8 mouse cellular contexts compared by ENCODE assay signal in the genomic region with DNA sequence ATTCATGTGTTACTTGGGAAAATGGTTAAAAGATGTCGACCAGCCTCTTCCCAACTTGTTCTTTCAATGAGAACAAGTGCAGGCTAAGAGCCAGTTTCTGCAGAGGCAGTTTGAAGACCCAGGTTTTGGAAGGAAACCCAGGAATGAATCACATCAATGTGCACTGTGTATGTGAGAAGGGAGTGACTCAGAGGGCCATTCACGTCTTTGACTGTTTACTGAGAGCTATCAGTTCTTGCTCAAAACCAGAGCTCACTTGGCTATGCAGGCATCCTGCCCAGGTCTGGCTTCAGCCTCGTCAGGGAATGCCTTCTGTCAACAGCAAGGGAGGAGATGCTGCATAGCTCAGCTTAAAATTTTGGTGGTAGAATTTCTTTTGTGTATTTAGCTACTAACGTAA. TPM values are rescaled to one million over a fixed set of nuclear protein-coding genes. Genes with fewer than 3 reads are reported as not detected.
DNase-seq lines count a peak whose midpoint lies in the region; TF ChIP-seq lines count a peak whose summit lies in the region.

No protein-coding gene starts in this region.

- H3K36me3 ChIP-seq in kidney, adult 2 months (ENCODE audit: control insufficient read depth, insufficient read depth, low read length): no peaks in the 10 kb centered on the region

- WGBS in kidney, adult 2 months: 69% methylated on average over 4 of the region's 4 CpGs

- H3K4me1 ChIP-seq in kidney, adult 2 months (ENCODE audit: control insufficient read depth, insufficient read depth, low read length): no peaks in the 10 kb centered on the region

- no peaks in the 10 kb centered on the region for H3K27me3 ChIP-seq in kidney, adult 2 months (replicated peaks; ENCODE audit: control insufficient read depth, insufficient read depth, low read length)

- no peak for TF ChIP-seq POLR2A in kidney, adult 2 months (IDR thresholded peaks at IDR 0.05; ENCODE audit: low read depth, low read length)

- peak; percentile 60 to 62 for DNase-seq in cerebellum, postnatal 14 days
- DNase-seq in cerebellum, postnatal 36 days: no peak
- DNase-seq in adrenal gland, adult 8-10 months: peak; percentile 13
- peak; percentile 10 to 41 for DNase-seq in heart, adult 9 months (ENCODE audit: low spot score in 2 of 2)
- peak; percentile 75 to 79 for DNase-seq in left cerebral cortex, adult 18-20 months (ENCODE audit: low spot score in 2 of 2)
- peak; percentile 65 for DNase-seq in right cerebral cortex, postnatal 14 days
- no peak for DNase-seq in T-cell, adult 2 months (ENCODE audit: low spot score)
- DNase-seq in kidney, adult 2 months: no peak

- H3K27ac ChIP-seq in kidney, adult 2 months (ENCODE audit: insufficient read depth, low read depth, low read length): no peak overlapping the region

- TF ChIP-seq CTCF in kidney, adult 2 months (conservative IDR thresholded peaks at IDR 0.05; ENCODE audit: insufficient read depth, insufficient read length, low read depth, low read length): no peak

- no peak overlapping the region for H3K4me3 ChIP-seq in kidney, adult 2 months (ENCODE audit: insufficient read depth, low read depth, low read length)

RNA-seq across cellular contexts. Expression of a gene that starts 17.0 kb away (rescaled TPM):
- 1 to 10 TPM in 1 of 4 experiments, under 1 TPM in 3; 0.49 to 1.1 (median 0.81) TPM for total RNA-seq in adrenal gland, adult 8-10 months (2022)
- 1 to 10 TPM; 5.0 to 6.4 TPM for total RNA-seq in left cerebral cortex, adult 18-20 months (2021)
- 0.19 and 0.22 TPM in 2 replicates for polyA plus RNA-seq in kidney, adult 2 months (2012; rRNA removed)

Comparison
In these comparisons a context has a peak if more than half of its experiments do, and no peak if none do; other contexts are left out.
1. DNase-seq: peak in cerebellum, postnatal 14 days (2 of 2), adrenal gland, adult 8-10 months (single experiment), heart, adult 9 months (2 of 2), left cerebral cortex, adult 18-20 months (2 of 2) and right cerebral cortex, postnatal 14 days (single experiment); none in cerebellum, postnatal 36 days (0 of 2), T-cell, adult 2 months (single experiment) and kidney, adult 2 months (single experiment).